Mouse (Mus musculus): ENCODE data around the gene Lrrc40. TPM values are rescaled to one million over a fixed set of nuclear protein-coding genes. Genes with fewer than 3 reads are reported as not detected.

Gene Lrrc40
- 23.1 TPM for polyA plus RNA-seq (2017; shearing (Covaris generic))

GRCm38 (mm10) chr3:158036329-158036988, at the start of gene Lrrc40, which contains the start of gene Srsf11:
Gene Lrrc40 (plus strand): TSS chr3:158036662.
Gene Srsf11 (minus strand): TSS chr3:158036639.

Other genes with a start within 250 kb of the Lrrc40 start
- not detected for gene Cth, start 111.6 kb upstream of the Lrrc40 start, polyA plus RNA-seq (2017; shearing (Covaris generic))
- 16.9 TPM for gene Ankrd13c, start 89.4 kb upstream of the Lrrc40 start, polyA plus RNA-seq (2017; shearing (Covaris generic))
- 254 TPM for gene Srsf11, start within 50 bp of the Lrrc40 start, polyA plus RNA-seq (2017; shearing (Covaris generic))

Measured in activated CD4-positive, CD25-positive, alpha-beta regulatory T cell, adult 9 weeks (primary cell).